Mouse (Mus musculus) MEL (cell line): ENCODE measurements at regions not wholly inside any gene's neighbourhood (a gene's known extent, or its start where the extent isn't known, plus 50 kb on each side); places are given as distances from the start of the nearest gene placed in this dataset.

Experiments used
- DNase-seq: peaks from one replicate; pipeline ENCODE4 v3.0.0; 2011; ENCODE audit warnings: low read depth, low spot score
- H3K27ac ChIP-seq: 2 replicates; pipeline ENCODE4 v1.5.1; 2012; ENCODE audit warnings: low read depth, mild to moderate bottlenecking, control low read depth, low read length, moderate library complexity; ENCODE audit not compliant: control insufficient read depth
- H3K27me3 ChIP-seq, 2 experiments: fragments of 150-350 bp in 1 of 2; sonication (generic) in 1 of 2; 2 replicates each; pipeline ENCODE4 v1.6.1; 2012; ENCODE audit warnings: low read length in 2 of 2, mild to moderate bottlenecking in 2 of 2, improper control_type of control experiment in 1 of 2, moderate library complexity in 1 of 2; ENCODE audit not compliant: insufficient read depth in 2 of 2, control insufficient read depth in 1 of 2
- H3K36me3 ChIP-seq, 2 experiments: 2 replicates each; pipeline ENCODE4 v1.6.1; 2012 to 2014; ENCODE audit warnings: low read length in 2 of 2, improper control_type of control experiment in 1 of 2, inconsistent platforms in 1 of 2, mild to moderate bottlenecking in 1 of 2; ENCODE audit not compliant: insufficient read depth in 2 of 2, control insufficient read depth in 1 of 2
- H3K4me1 ChIP-seq, 2 experiments: fragments of 150-350 bp in 1 of 2; sonication (generic) in 1 of 2; 2 replicates each; pipeline ENCODE4 v1.6.1; 2012; ENCODE audit warnings: low read length in 2 of 2, improper control_type of control experiment in 1 of 2, mild to moderate bottlenecking in 1 of 2; ENCODE audit not compliant: insufficient read depth in 2 of 2, control insufficient read depth in 1 of 2
- H3K4me3 ChIP-seq, 2 experiments: fragments of 150-350 bp in 1 of 2; sonication (generic) in 1 of 2; 2 replicates each; pipeline ENCODE4 v1.5.1; 2012; ENCODE audit warnings: low read depth in 2 of 2, low read length in 2 of 2, mild to moderate bottlenecking in 2 of 2, moderate library complexity in 2 of 2, control low read depth in 1 of 2, improper control_type of control experiment in 1 of 2; ENCODE audit not compliant: control insufficient read depth in 1 of 2, insufficient read depth in 1 of 2
- H3K79me2 ChIP-seq: 2 replicates; pipeline ENCODE4 v1.6.1; 2012; ENCODE audit warnings: mild to moderate bottlenecking, low read length, moderate library complexity; ENCODE audit not compliant: control insufficient read depth, poor library complexity, insufficient read depth
- H3K9ac ChIP-seq: 2 replicates; pipeline ENCODE4 v1.6.1; 2012; ENCODE audit warnings: low read depth, mild to moderate bottlenecking, control low read depth, low read length, moderate library complexity; ENCODE audit not compliant: control insufficient read depth, poor library complexity, severe bottlenecking
- H3K9me3 ChIP-seq: fragments of 150-350 bp; sonication (generic); replicated peaks from 2 replicates; pipeline ENCODE4 v1.6.1; 2012; ENCODE audit warnings: mild to moderate bottlenecking, low read length, improper control_type of control experiment, moderate library complexity; ENCODE audit not compliant: insufficient read depth
- BHLHE40 ChIP-seq: IDR thresholded peaks from 2 replicates; pipeline ENCODE4 v1.6.1; 2012; ENCODE audit warnings: low read depth, mild to moderate bottlenecking, inconsistent platforms, low read length, improper control_type of control experiment, borderline replicate concordance
- CTCF ChIP-seq, 3 experiments: IDR thresholded peaks in 2 of 3; conservative IDR thresholded peaks in 1 of 3; 2 replicates each; pipeline ENCODE4 v1.5.1; 2011 to 2012; ENCODE audit warnings: low read length in 3 of 3, low read depth in 2 of 3, mild to moderate bottlenecking in 2 of 3, improper control_type of control experiment in 1 of 3, inconsistent platforms in 1 of 3, mixed read lengths in 1 of 3, moderate library complexity in 1 of 3; ENCODE audit not compliant: control insufficient read depth in 1 of 3, insufficient read depth in 1 of 3, poor library complexity in 1 of 3, severe bottlenecking in 1 of 3
- ELF1 ChIP-seq: IDR thresholded peaks from 2 replicates; pipeline ENCODE4 v1.6.1; 2014; ENCODE audit warnings: low read depth, mild to moderate bottlenecking, inconsistent platforms, low read length, improper control_type of control experiment, moderate library complexity
- ETS1 ChIP-seq: IDR thresholded peaks from 2 replicates; pipeline ENCODE4 v1.6.1; 2012; ENCODE audit warnings: low read depth, mild to moderate bottlenecking, inconsistent platforms, low read length, improper control_type of control experiment, moderate library complexity
- GABPA ChIP-seq: IDR thresholded peaks from 2 replicates; pipeline ENCODE4 v1.6.1; 2012; ENCODE audit warnings: low read depth, mild to moderate bottlenecking, inconsistent platforms, low read length, improper control_type of control experiment, moderate library complexity
- HCFC1 ChIP-seq: IDR thresholded peaks from 2 replicates; pipeline ENCODE4 v1.6.1; 2012; ENCODE audit warnings: low read depth, mild to moderate bottlenecking, inconsistent platforms, low read length, improper control_type of control experiment, moderate library complexity
- JUND ChIP-seq: IDR thresholded peaks from 2 replicates; pipeline ENCODE4 v1.6.1; 2011; ENCODE audit warnings: low read depth, mild to moderate bottlenecking, improper control_type of control experiment, low read length
- KAT2A ChIP-seq: conservative IDR thresholded peaks from 2 replicates; pipeline ENCODE4 v1.6.1; 2012; ENCODE audit warnings: low read depth, low read length, improper control_type of control experiment, inconsistent platforms
- MAZ ChIP-seq: IDR thresholded peaks from 2 replicates; pipeline ENCODE4 v1.6.1; 2012; ENCODE audit warnings: low read depth, mild to moderate bottlenecking, inconsistent platforms, low read length, improper control_type of control experiment
- MEF2A ChIP-seq: IDR thresholded peaks from 2 replicates; pipeline ENCODE4 v1.6.1; 2014; ENCODE audit warnings: low read depth, mild to moderate bottlenecking, inconsistent platforms, low read length, improper control_type of control experiment; ENCODE audit not compliant: poor library complexity, insufficient replicate concordance, severe bottlenecking; ENCODE audit errors: extremely low read depth
- MXI1 ChIP-seq: IDR thresholded peaks from 2 replicates; pipeline ENCODE4 v1.6.1; 2011; ENCODE audit warnings: mild to moderate bottlenecking, low read depth, low read length, improper control_type of control experiment
- MYB ChIP-seq: IDR thresholded peaks from 2 replicates; pipeline ENCODE4 v1.6.1; 2011; ENCODE audit warnings: mild to moderate bottlenecking, low read depth, low read length, improper control_type of control experiment
- NELFE ChIP-seq: IDR thresholded peaks from 2 replicates; pipeline ENCODE4 v1.6.1; 2011; ENCODE audit warnings: low read depth, low read length, improper control_type of control experiment
- NRF1 ChIP-seq: IDR thresholded peaks from 2 replicates; pipeline ENCODE4 v1.6.1; 2014; ENCODE audit warnings: low read depth, mild to moderate bottlenecking, inconsistent platforms, low read length, improper control_type of control experiment, moderate library complexity; ENCODE audit not compliant: poor library complexity, insufficient read depth, severe bottlenecking
- POLR2AphosphoS2 ChIP-seq: IDR thresholded peaks from 2 replicates; pipeline ENCODE4 v1.6.1; 2011; ENCODE audit warnings: low read length, improper control_type of control experiment
- RCOR1 ChIP-seq: IDR thresholded peaks from 2 replicates; pipeline ENCODE4 v1.6.1; 2012; ENCODE audit warnings: low read depth, mild to moderate bottlenecking, inconsistent platforms, low read length, improper control_type of control experiment
- TAL1 ChIP-seq: IDR thresholded peaks from 2 replicates; pipeline ENCODE4 v1.6.1; 2012; ENCODE audit warnings: mild to moderate bottlenecking, inconsistent platforms, low read length, moderate library complexity, mixed read lengths
- ZC3H11A ChIP-seq: IDR thresholded peaks from 2 replicates; pipeline ENCODE4 v1.6.1; 2012; ENCODE audit warnings: low read depth, mild to moderate bottlenecking, inconsistent platforms, low read length, improper control_type of control experiment
- ZKSCAN1 ChIP-seq: IDR thresholded peaks from 2 replicates; pipeline ENCODE4 v1.6.1; 2012; ENCODE audit warnings: low read depth, mild to moderate bottlenecking, inconsistent platforms, low read length, improper control_type of control experiment, moderate library complexity
- ZMIZ1 ChIP-seq: IDR thresholded peaks from 2 replicates; pipeline ENCODE4 v1.6.1; 2012; ENCODE audit warnings: low read depth, mild to moderate bottlenecking, inconsistent platforms, low read length, improper control_type of control experiment, moderate library complexity
- ZNF384 ChIP-seq: IDR thresholded peaks from 2 replicates; pipeline ENCODE4 v1.6.1; 2012; ENCODE audit warnings: low read depth, mild to moderate bottlenecking, inconsistent platforms, low read length, improper control_type of control experiment

DNA sequence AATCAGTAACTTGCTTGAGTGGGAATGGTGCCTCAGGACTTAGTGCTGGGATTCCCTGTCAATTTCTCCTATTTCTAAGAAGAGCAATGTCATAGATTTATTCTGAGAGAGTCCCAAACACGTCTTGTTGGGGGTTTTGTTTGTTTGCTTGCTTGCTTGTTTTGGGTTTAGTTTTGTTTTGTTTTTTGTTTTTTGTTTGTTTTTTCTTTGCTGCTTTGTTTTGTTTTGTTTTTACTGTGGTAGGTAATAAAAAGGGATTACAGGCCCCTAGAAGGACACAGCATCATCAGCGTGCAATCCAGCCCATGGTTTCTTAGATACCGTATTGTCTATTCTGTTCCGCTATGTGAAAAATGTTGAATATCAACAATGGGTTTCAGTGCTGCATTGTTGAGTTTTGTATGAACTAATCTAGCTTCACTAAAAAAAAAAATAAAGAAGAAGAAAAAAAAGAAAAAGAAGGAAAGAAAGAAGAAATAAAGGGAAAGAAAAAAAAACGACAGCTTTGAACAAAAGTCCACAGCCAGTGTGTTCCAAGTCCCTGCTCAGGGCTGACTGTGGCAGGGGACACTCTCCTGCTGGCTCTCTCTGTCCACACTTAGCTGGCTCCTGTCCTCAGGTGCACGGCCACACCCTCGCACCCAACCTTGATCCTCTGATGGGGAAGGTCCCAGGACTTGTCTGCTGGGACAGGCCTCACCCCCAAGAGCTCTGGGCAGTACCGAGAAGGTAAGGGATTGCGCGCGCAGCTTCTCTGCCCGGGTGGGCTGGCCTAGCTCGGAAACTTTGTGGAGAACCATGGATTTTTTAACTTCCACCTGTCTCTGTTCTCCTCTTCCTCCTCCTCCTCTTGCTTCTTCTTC, 90.1 kb upstream of the Sox2 start:
- Histone ChIP-seq H3K27me3 (no peaks in the 10 kb centered on the region), H3K9me3 (no peaks in the 10 kb centered on the region), H3K4me3 (no peak overlapping the region), H3K4me1 (no peaks in the 10 kb centered on the region), H3K79me2 (no peaks in the 10 kb centered on the region), H3K9ac (no peak overlapping the region), H3K27ac (no peak overlapping the region), H3K36me3 (no peaks in the 10 kb centered on the region)
- TF ChIP-seq NELFE: no peak
- no peak for DNase-seq

DNA sequence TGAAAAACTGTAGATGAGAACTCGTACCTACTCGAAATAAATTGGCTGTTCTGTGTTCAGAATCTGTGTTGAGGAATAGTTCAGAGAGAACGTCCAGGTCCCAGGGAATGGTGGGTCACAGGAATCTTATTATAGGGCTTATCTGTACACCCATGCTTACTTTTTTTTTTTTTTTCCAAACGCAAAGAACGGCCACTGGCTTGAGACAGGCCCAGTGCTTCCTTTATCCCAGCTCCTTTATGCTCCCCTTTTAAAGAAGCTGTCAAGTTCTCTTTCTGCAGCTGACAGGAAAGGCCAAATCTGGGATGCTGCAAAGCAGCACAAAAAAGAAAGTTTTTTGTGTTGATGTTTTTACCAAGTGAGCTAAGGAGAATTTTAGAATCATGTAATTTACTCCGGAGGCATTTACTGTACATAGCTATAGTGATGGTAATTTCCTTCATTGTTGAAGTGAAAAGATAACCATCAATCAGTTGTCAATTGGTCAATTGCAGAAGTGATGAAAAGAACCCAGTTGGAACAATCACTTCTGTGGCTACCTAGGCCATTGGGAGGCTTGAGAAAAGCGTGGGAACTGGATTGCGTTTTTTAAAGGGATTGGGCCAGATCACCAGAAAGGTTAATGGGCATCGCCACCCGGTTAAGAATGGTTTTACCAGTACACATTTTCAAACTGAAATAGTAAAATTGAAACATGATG, 91.2 kb upstream of the Sox2 start:
- H3K9ac ChIP-seq: no peak overlapping the region
- H3K9me3 ChIP-seq: no peaks in the 10 kb centered on the region
- H3K4me3 ChIP-seq: no peak overlapping the region
- H3K79me2 ChIP-seq: no peaks in the 10 kb centered on the region
- no peak for DNase-seq
- no peaks in the 10 kb centered on the region for H3K4me1 ChIP-seq
- no peaks in the 10 kb centered on the region for H3K36me3 ChIP-seq
- no peak overlapping the region for H3K27ac ChIP-seq
- no peaks in the 10 kb centered on the region for H3K27me3 ChIP-seq
- TF ChIP-seq ZC3H11A: no peak
- TF ChIP-seq MEF2A: no peak
- TF ChIP-seq ZNF384: no peak
- TF ChIP-seq, all 39 proteins: peak for 0

DNA sequence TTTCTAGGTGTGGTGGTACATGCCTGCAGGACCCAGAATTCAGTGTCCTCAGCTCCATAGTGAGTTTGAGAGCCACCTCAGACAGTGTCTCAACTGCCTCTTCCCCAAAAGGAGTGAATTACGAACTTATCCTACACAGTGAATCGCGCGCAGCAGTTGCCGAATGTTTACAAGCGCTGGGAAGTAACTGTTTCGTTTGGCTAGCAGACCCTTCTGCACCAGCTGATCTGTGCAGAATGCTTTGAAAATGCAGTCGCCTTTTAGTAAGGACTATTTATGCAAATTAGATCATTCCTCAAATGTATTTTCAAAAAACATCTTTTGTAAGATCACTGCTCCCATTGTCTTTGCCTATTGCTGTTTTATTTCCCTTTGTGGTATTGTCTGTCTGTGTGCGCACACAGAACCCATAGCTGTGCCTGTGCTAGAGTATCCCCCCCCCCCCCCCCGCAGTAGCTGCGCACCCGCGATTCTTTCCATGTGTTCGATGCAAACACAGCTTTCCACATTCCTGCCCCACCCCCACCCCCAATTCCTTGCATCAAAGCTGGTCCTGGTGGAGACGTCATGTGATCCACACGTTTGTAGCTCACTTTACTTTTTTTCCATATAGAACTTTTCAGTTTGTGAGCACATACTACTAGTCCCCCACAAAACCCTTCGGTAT, 97.5 kb upstream of the Sox2 start:
- no peaks in the 10 kb centered on the region for H3K9me3 ChIP-seq

More for the DNA sequence above, 97.5 kb upstream of the Sox2 start:
- Histone ChIP-seq H3K27ac (no peak overlapping the region), H3K4me3 (no peak overlapping the region), H3K79me2 (no peaks in the 10 kb centered on the region), H3K27me3 (no peaks in the 10 kb centered on the region), H3K9ac (no peak overlapping the region), H3K36me3 (no peaks in the 10 kb centered on the region), H3K4me1 (no peaks in the 10 kb centered on the region)
- no peak for DNase-seq
- TF ChIP-seq POLR2AphosphoS2 (no peak), ZKSCAN1 (no peak), MYB (no peak), ELF1 (no peak), ZMIZ1 (no peak), CTCF (IDR thresholded peaks at IDR 0.05 in 2 of 3, conservative IDR thresholded peaks at IDR 0.05 in 1 of 3; ENCODE audit: control insufficient read depth in 1 of 3, insufficient read depth in 1 of 3, low read depth in 2 of 3, low read length in 3 of 3, poor library complexity in 1 of 3, severe bottlenecking in 1 of 3) (no peak), MXI1 (no peak), ZC3H11A (no peak), BHLHE40 (no peak), GABPA (no peak), ETS1 (no peak), KAT2A (no peak), RCOR1 (no peak), HCFC1 (no peak), MAZ (no peak), NRF1 (no peak), TAL1 (no peak), JUND (no peak)
